Mouse (Mus musculus): ENCODE data around the gene Fcer2a. TPM values are rescaled to one million over a fixed set of nuclear protein-coding genes. Genes with fewer than 3 reads are reported as not detected.

Gene Fcer2a
- polyA plus RNA-seq, 1 experiment: 0.10 TPM

Other genes with a start within 250 kb of the Fcer2a start
- 1.6 and 2.0 TPM in 2 replicates for gene Pex11g, start 226.5 kb downstream of the Fcer2a start, polyA plus RNA-seq (2012; rRNA removed)
- gene Tex45, start 223.3 kb downstream of the Fcer2a start, polyA plus RNA-seq (2012; rRNA removed): 0.19 and 0.28 TPM in 2 replicates
- gene Zfp358, start 201.0 kb downstream of the Fcer2a start, polyA plus RNA-seq (2012; rRNA removed): 48.5 and 50.2 TPM in 2 replicates
- 215 and 230 TPM in 2 replicates for gene Mcoln1, start 193.7 kb downstream of the Fcer2a start, polyA plus RNA-seq (2012; rRNA removed)
- 65.5 and 79.6 TPM in 2 replicates for gene Pnpla6, start 178.8 kb downstream of the Fcer2a start, polyA plus RNA-seq (2012; rRNA removed)
- gene C330021F23Rik, start 126.2 kb downstream of the Fcer2a start, polyA plus RNA-seq (2012; rRNA removed): 0.56 TPM in 1 of 2 replicates, not detected in the other
- 31.7 and 32.7 TPM in 2 replicates for gene Camsap3, start 106.9 kb downstream of the Fcer2a start, polyA plus RNA-seq (2012; rRNA removed)
- 56.1 and 56.4 TPM in 2 replicates for gene Xab2, start 72.9 kb downstream of the Fcer2a start, polyA plus RNA-seq (2012; rRNA removed)
- 66.2 and 68.9 TPM in 2 replicates for gene Pet100, start 72.6 kb downstream of the Fcer2a start, polyA plus RNA-seq (2012; rRNA removed)
- gene Pcp2, start 68.6 kb downstream of the Fcer2a start, polyA plus RNA-seq (2012; rRNA removed): 1.5 and 2.2 TPM in 2 replicates
- gene Stxbp2, start 63.2 kb downstream of the Fcer2a start, polyA plus RNA-seq (2012; rRNA removed): 292 and 302 TPM in 2 replicates
- 3.1 and 3.7 TPM in 2 replicates for gene Retn, start 38.4 kb downstream of the Fcer2a start, polyA plus RNA-seq (2012; rRNA removed)
- gene Mcemp1, start 28.4 kb downstream of the Fcer2a start, polyA plus RNA-seq (2012; rRNA removed): 0.23 and 0.24 TPM in 2 replicates
- gene Fcor, start 21.8 kb downstream of the Fcer2a start, polyA plus RNA-seq (2012; rRNA removed): 17.4 and 17.6 TPM in 2 replicates
- gene Trappc5, start 17.9 kb downstream of the Fcer2a start, polyA plus RNA-seq (2012; rRNA removed): 36.2 and 37.3 TPM in 2 replicates
- gene Clec4g, start 26.5 kb upstream of the Fcer2a start, polyA plus RNA-seq (2012; rRNA removed): 0.13 and 0.20 TPM in 2 replicates
- gene Cd209a, start 54.8 kb upstream of the Fcer2a start, polyA plus RNA-seq (2012; rRNA removed): 0.54 TPM in 1 of 2 replicates, not detected in the other
- not detected in 2 replicates for gene Cd209e, start 160.1 kb upstream of the Fcer2a start, polyA plus RNA-seq (2012; rRNA removed)
- gene Cd209d, start 184.4 kb upstream of the Fcer2a start, polyA plus RNA-seq (2012; rRNA removed): not detected in 2 replicates
- gene Cd209b, start 232.7 kb upstream of the Fcer2a start, polyA plus RNA-seq (2012; rRNA removed): 0.34 TPM in 1 of 2 replicates, not detected in the other